Mouse (Mus musculus) MEL (cell line): Measurements from ENCODE around the gene Fam173a. TPM values are rescaled to one million over a fixed set of nuclear protein-coding genes. Genes with fewer than 3 reads are reported as not detected.

ENCODE experiments used
- DNase-seq: peaks from one replicate; pipeline ENCODE4 v3.0.0; 2011; ENCODE audit warnings: low read depth, low spot score
- H3K27ac ChIP-seq: 2 replicates; pipeline ENCODE4 v1.5.1; 2012; ENCODE audit warnings: low read depth, mild to moderate bottlenecking, control low read depth, low read length, moderate library complexity; ENCODE audit not compliant: control insufficient read depth
- H3K27me3 ChIP-seq, 2 experiments: fragments of 150-350 bp in 1 of 2; sonication (generic) in 1 of 2; 2 replicates each; pipeline ENCODE4 v1.6.1; 2012; ENCODE audit warnings: low read length in 2 of 2, mild to moderate bottlenecking in 2 of 2, improper control_type of control experiment in 1 of 2, moderate library complexity in 1 of 2; ENCODE audit not compliant: insufficient read depth in 2 of 2, control insufficient read depth in 1 of 2
- H3K36me3 ChIP-seq, 2 experiments: 2 replicates each; pipeline ENCODE4 v1.6.1; 2012 to 2014; ENCODE audit warnings: low read length in 2 of 2, improper control_type of control experiment in 1 of 2, inconsistent platforms in 1 of 2, mild to moderate bottlenecking in 1 of 2; ENCODE audit not compliant: insufficient read depth in 2 of 2, control insufficient read depth in 1 of 2
- H3K4me1 ChIP-seq, 2 experiments: fragments of 150-350 bp in 1 of 2; sonication (generic) in 1 of 2; 2 replicates each; pipeline ENCODE4 v1.6.1; 2012; ENCODE audit warnings: low read length in 2 of 2, improper control_type of control experiment in 1 of 2, mild to moderate bottlenecking in 1 of 2; ENCODE audit not compliant: insufficient read depth in 2 of 2, control insufficient read depth in 1 of 2
- H3K4me3 ChIP-seq, 2 experiments: fragments of 150-350 bp in 1 of 2; sonication (generic) in 1 of 2; 2 replicates each; pipeline ENCODE4 v1.5.1; 2012; ENCODE audit warnings: low read depth in 2 of 2, low read length in 2 of 2, mild to moderate bottlenecking in 2 of 2, moderate library complexity in 2 of 2, control low read depth in 1 of 2, improper control_type of control experiment in 1 of 2; ENCODE audit not compliant: control insufficient read depth in 1 of 2, insufficient read depth in 1 of 2
- H3K79me2 ChIP-seq: 2 replicates; pipeline ENCODE4 v1.6.1; 2012; ENCODE audit warnings: mild to moderate bottlenecking, low read length, moderate library complexity; ENCODE audit not compliant: control insufficient read depth, poor library complexity, insufficient read depth
- H3K9ac ChIP-seq: 2 replicates; pipeline ENCODE4 v1.6.1; 2012; ENCODE audit warnings: low read depth, mild to moderate bottlenecking, control low read depth, low read length, moderate library complexity; ENCODE audit not compliant: control insufficient read depth, poor library complexity, severe bottlenecking
- H3K9me3 ChIP-seq: fragments of 150-350 bp; sonication (generic); replicated peaks from 2 replicates; pipeline ENCODE4 v1.6.1; 2012; ENCODE audit warnings: mild to moderate bottlenecking, low read length, improper control_type of control experiment, moderate library complexity; ENCODE audit not compliant: insufficient read depth
- BHLHE40 ChIP-seq: IDR thresholded peaks from 2 replicates; pipeline ENCODE4 v1.6.1; 2012; ENCODE audit warnings: low read depth, mild to moderate bottlenecking, inconsistent platforms, low read length, improper control_type of control experiment, borderline replicate concordance
- CHD1 ChIP-seq: IDR thresholded peaks from 2 replicates; pipeline ENCODE4 v1.6.1; 2012; ENCODE audit warnings: low read depth, mild to moderate bottlenecking, inconsistent platforms, low read length, improper control_type of control experiment
- CTCF ChIP-seq, 3 experiments: IDR thresholded peaks in 2 of 3; conservative IDR thresholded peaks in 1 of 3; 2 replicates each; pipeline ENCODE4 v1.5.1; 2011 to 2012; ENCODE audit warnings: low read length in 3 of 3, low read depth in 2 of 3, mild to moderate bottlenecking in 2 of 3, improper control_type of control experiment in 1 of 3, inconsistent platforms in 1 of 3, mixed read lengths in 1 of 3, moderate library complexity in 1 of 3; ENCODE audit not compliant: control insufficient read depth in 1 of 3, insufficient read depth in 1 of 3, poor library complexity in 1 of 3, severe bottlenecking in 1 of 3
- EP300 ChIP-seq, 2 experiments: IDR thresholded peaks; 2 replicates each; pipeline ENCODE4 v1.6.1; 2011; ENCODE audit warnings: improper control_type of control experiment in 2 of 2, low read length in 2 of 2, low read depth in 1 of 2, mild to moderate bottlenecking in 1 of 2
- ETS1 ChIP-seq: IDR thresholded peaks from 2 replicates; pipeline ENCODE4 v1.6.1; 2012; ENCODE audit warnings: low read depth, mild to moderate bottlenecking, inconsistent platforms, low read length, improper control_type of control experiment, moderate library complexity
- GABPA ChIP-seq: IDR thresholded peaks from 2 replicates; pipeline ENCODE4 v1.6.1; 2012; ENCODE audit warnings: low read depth, mild to moderate bottlenecking, inconsistent platforms, low read length, improper control_type of control experiment, moderate library complexity
- GATA1 ChIP-seq: IDR thresholded peaks from 2 replicates; pipeline ENCODE4 v1.6.1; 2011; ENCODE audit warnings: low read depth, low read length, improper control_type of control experiment
- HCFC1 ChIP-seq: IDR thresholded peaks from 2 replicates; pipeline ENCODE4 v1.6.1; 2012; ENCODE audit warnings: low read depth, mild to moderate bottlenecking, inconsistent platforms, low read length, improper control_type of control experiment, moderate library complexity
- KAT2A ChIP-seq: conservative IDR thresholded peaks from 2 replicates; pipeline ENCODE4 v1.6.1; 2012; ENCODE audit warnings: low read depth, low read length, improper control_type of control experiment, inconsistent platforms
- MAX ChIP-seq: IDR thresholded peaks from 2 replicates; pipeline ENCODE4 v1.6.1; 2011; ENCODE audit warnings: low read length, improper control_type of control experiment
- MAZ ChIP-seq: IDR thresholded peaks from 2 replicates; pipeline ENCODE4 v1.6.1; 2012; ENCODE audit warnings: low read depth, mild to moderate bottlenecking, inconsistent platforms, low read length, improper control_type of control experiment
- MEF2A ChIP-seq: IDR thresholded peaks from 2 replicates; pipeline ENCODE4 v1.6.1; 2014; ENCODE audit warnings: low read depth, mild to moderate bottlenecking, inconsistent platforms, low read length, improper control_type of control experiment; ENCODE audit not compliant: poor library complexity, insufficient replicate concordance, severe bottlenecking; ENCODE audit errors: extremely low read depth
- MXI1 ChIP-seq: IDR thresholded peaks from 2 replicates; pipeline ENCODE4 v1.6.1; 2011; ENCODE audit warnings: mild to moderate bottlenecking, low read depth, low read length, improper control_type of control experiment
- NELFE ChIP-seq: IDR thresholded peaks from 2 replicates; pipeline ENCODE4 v1.6.1; 2011; ENCODE audit warnings: low read depth, low read length, improper control_type of control experiment
- NRF1 ChIP-seq: IDR thresholded peaks from 2 replicates; pipeline ENCODE4 v1.6.1; 2014; ENCODE audit warnings: low read depth, mild to moderate bottlenecking, inconsistent platforms, low read length, improper control_type of control experiment, moderate library complexity; ENCODE audit not compliant: poor library complexity, insufficient read depth, severe bottlenecking
- POLR2AphosphoS2 ChIP-seq: IDR thresholded peaks from 2 replicates; pipeline ENCODE4 v1.6.1; 2011; ENCODE audit warnings: low read length, improper control_type of control experiment
- RAD21 ChIP-seq: IDR thresholded peaks from 2 replicates; pipeline ENCODE4 v1.6.1; 2011; ENCODE audit warnings: mild to moderate bottlenecking, low read depth, low read length, improper control_type of control experiment
- RCOR1 ChIP-seq: IDR thresholded peaks from 2 replicates; pipeline ENCODE4 v1.6.1; 2012; ENCODE audit warnings: low read depth, mild to moderate bottlenecking, inconsistent platforms, low read length, improper control_type of control experiment
- SIN3A ChIP-seq: IDR thresholded peaks from 2 replicates; pipeline ENCODE4 v1.6.1; 2012; ENCODE audit warnings: low read length, improper control_type of control experiment, inconsistent platforms
- SMC3 ChIP-seq: IDR thresholded peaks from 2 replicates; pipeline ENCODE4 v1.6.1; 2011; ENCODE audit warnings: low read depth, low read length, improper control_type of control experiment
- TBP ChIP-seq: IDR thresholded peaks from 2 replicates; pipeline ENCODE4 v1.8.0; 2011; ENCODE audit warnings: low read depth, low read length, improper control_type of control experiment
- UBTF ChIP-seq: IDR thresholded peaks from 2 replicates; pipeline ENCODE4 v1.6.1; 2012; ENCODE audit warnings: low read depth, mild to moderate bottlenecking, inconsistent platforms, low read length, improper control_type of control experiment, moderate library complexity, borderline replicate concordance; ENCODE audit not compliant: insufficient read depth
- ZC3H11A ChIP-seq: IDR thresholded peaks from 2 replicates; pipeline ENCODE4 v1.6.1; 2012; ENCODE audit warnings: low read depth, mild to moderate bottlenecking, inconsistent platforms, low read length, improper control_type of control experiment
- ZKSCAN1 ChIP-seq: IDR thresholded peaks from 2 replicates; pipeline ENCODE4 v1.6.1; 2012; ENCODE audit warnings: low read depth, mild to moderate bottlenecking, inconsistent platforms, low read length, improper control_type of control experiment, moderate library complexity
- ZNF384 ChIP-seq: IDR thresholded peaks from 2 replicates; pipeline ENCODE4 v1.6.1; 2012; ENCODE audit warnings: low read depth, mild to moderate bottlenecking, inconsistent platforms, low read length, improper control_type of control experiment
- polyA plus RNA-seq, 2 experiments: library from polyadenylated mRNA; stranded (reverse) in 1 of 2; unstranded in 1 of 2; fragments of >175 nt in 1 of 2; fragments of >200 nt in 1 of 2; gene quantifications; 2 replicates each; pipeline versions ENCODE4 v1.2.1 to v1.2.4; 2012; ENCODE audit warnings: low replicate concordance in 2 of 2, low read depth in 1 of 2; ENCODE audit not compliant: insufficient read length in 2 of 2, insufficient read depth in 1 of 2, missing spikeins in 1 of 2
- total RNA-seq: library from RNA; depleted of rRNA; stranded (reverse); fragments of 300-350 nt; gene quantifications from 2 replicates; pipeline ENCODE4 v1.2.3, GENCODE M21; 2012

The Fam173a gene
- total and polyA plus RNA-seq, 3 experiments, result 36.6 to 39.0 TPM; not detected in 1

- Histone ChIP-seq H3K36me3 (peaks cover 0 to 8% of the 10 kb centered on the region in 2 experiments; a peak in 1 of 4 replicates), H3K79me2 (peaks cover 20% of the 10 kb centered on the region), H3K4me1 (peaks cover 0 to 29% of the 10 kb centered on the region in 2 experiments; a peak in 2 of 4 replicates), H3K27ac (no peak within 1 kb of the TSS), H3K27me3 (no peaks in the 10 kb centered on the region), H3K9ac (peak within 1 kb of the TSS; percentile 73), H3K9me3 (no peaks in the 10 kb centered on the region), H3K4me3 (peak within 1 kb of the TSS; percentile 69 to 95)
- TF ChIP-seq SMC3 (no peak), GABPA (no peak), MAX (no peak), RAD21 (no peak), EP300 (IDR thresholded peaks at IDR 0.05; ENCODE audit: low read depth in 1 of 2, low read length in 2 of 2) (no peak), NELFE (no peak), NRF1 (no peak), ETS1 (no peak), POLR2AphosphoS2 (no peak), TBP (no peak), GATA1 (no peak), ZC3H11A (no peak), MAZ (no peak), RCOR1 (no peak), CHD1 (no peak), SIN3A (no peak), ZNF384 (no peak), MEF2A (no peak), KAT2A (no peak)
- no peak for DNase-seq
Measured at GRCm38 (mm10) chr17:25795609-25796092, 3.0 kb upstream of the Fam173a start, which contains the start of gene AC134908.4. Gene AC134908.4, minus strand, starts transcription at chr17:25795659.

GRCm38 (mm10) chr17:25794998-25795397, 2.3 kb upstream of the Fam173a start:
- no peak overlapping the region for H3K4me3 ChIP-seq
- H3K27me3 ChIP-seq, result no peaks in the 10 kb centered on the region
- TF ChIP-seq MAZ (no peak), SMC3 (no peak), MXI1 (no peak), HCFC1 (no peak), SIN3A (no peak), ETS1 (no peak), POLR2AphosphoS2 (no peak), ZKSCAN1 (no peak), BHLHE40 (no peak), TBP (no peak), NRF1 (no peak), CTCF (IDR thresholded peaks at IDR 0.05 in 2 of 3, conservative IDR thresholded peaks at IDR 0.05 in 1 of 3; ENCODE audit: control insufficient read depth in 1 of 3, insufficient read depth in 1 of 3, low read depth in 2 of 3, low read length in 3 of 3, poor library complexity in 1 of 3, severe bottlenecking in 1 of 3) (no peak), UBTF (no peak)
- TF ChIP-seq, all 39 proteins: peak for 0
- H3K4me1 ChIP-seq, result peaks cover 0 to 30% of the 10 kb centered on the region in 2 experiments; a peak in 2 of 4 replicates
- H3K79me2 ChIP-seq, result peaks cover 20% of the 10 kb centered on the region
- DNase-seq, result no peak
- no peaks in the 10 kb centered on the region for H3K9me3 ChIP-seq
- H3K36me3 ChIP-seq, result peaks cover 0 to 9% of the 10 kb centered on the region in 2 experiments; a peak in 1 of 4 replicates
- no peak overlapping the region for H3K27ac ChIP-seq
- no peak overlapping the region for H3K9ac ChIP-seq
